Mouse (Mus musculus) ES-Bruce4 (cell line): ENCODE data around the gene Cgref1. TPM values are rescaled to one million over a fixed set of nuclear protein-coding genes. Genes with fewer than 3 reads are reported as not detected.

ENCODE experiments used
- H3K27ac ChIP-seq: 2 replicates; pipeline ENCODE4 v1.5.1; 2012; ENCODE audit warnings: low read length, inconsistent platforms; ENCODE audit not compliant: insufficient read depth
- H3K27me3 ChIP-seq: 2 replicates; pipeline ENCODE4 v1.6.1; 2012; ENCODE audit warnings: mild to moderate bottlenecking, low read length, inconsistent platforms; ENCODE audit not compliant: control insufficient read depth, poor library complexity, insufficient read depth, severe bottlenecking
- H3K36me3 ChIP-seq: 2 replicates; pipeline ENCODE4 v1.6.1; 2012; ENCODE audit warnings: inconsistent platforms, mild to moderate bottlenecking, low read length, moderate library complexity; ENCODE audit not compliant: control insufficient read depth, poor library complexity, insufficient read depth, severe bottlenecking
- H3K4me1 ChIP-seq: one replicate; pipeline ENCODE4 v1.8.1; 2011; ENCODE audit warnings: low read length; ENCODE audit not compliant: control insufficient read depth, insufficient read depth
- H3K4me3 ChIP-seq: 2 replicates; pipeline ENCODE4 v1.5.1; 2011; ENCODE audit warnings: low read depth, mild to moderate bottlenecking, low read length
- H3K9ac ChIP-seq: 2 replicates; pipeline ENCODE4 v1.6.1; 2012; ENCODE audit warnings: low read depth, mild to moderate bottlenecking, inconsistent platforms; ENCODE audit not compliant: poor library complexity, severe bottlenecking
- H3K9me3 ChIP-seq: replicated peaks from 2 replicates; pipeline ENCODE4 v1.6.1; 2012; ENCODE audit warnings: mild to moderate bottlenecking, low read length, inconsistent platforms; ENCODE audit not compliant: control insufficient read depth, poor library complexity, insufficient read depth, severe bottlenecking
- CTCF ChIP-seq: IDR thresholded peaks from one replicate; pipeline ENCODE4 v1.8.1; 2011; ENCODE audit warnings: low read depth, low read length
- EP300 ChIP-seq: IDR thresholded peaks from 2 replicates; pipeline ENCODE4 v1.6.1; 2011; ENCODE audit warnings: low read depth, low read length; ENCODE audit not compliant: insufficient read depth
- POLR2A ChIP-seq: IDR thresholded peaks from one replicate; pipeline ENCODE4 v1.8.1; 2011; ENCODE audit warnings: low read length; ENCODE audit not compliant: insufficient read depth
- polyA plus RNA-seq: library from polyadenylated mRNA; stranded (reverse); fragments of >200 nt; gene quantifications from 2 replicates; pipeline ENCODE4 v1.2.4, GENCODE M21; 2011; ENCODE audit warnings: low read depth; ENCODE audit not compliant: missing spikeins, insufficient read depth, insufficient read length

Gene Cgref1
- polyA plus RNA-seq, 1 experiment = 26.3 TPM

GRCm38 (mm10) chr5:30944344-30944743, 1.0 kb downstream of the Cgref1 start:
- Histone ChIP-seq H3K4me3 (no peak overlapping the region), H3K9me3 (no peaks in the 10 kb centered on the region), H3K27ac (no peak overlapping the region), H3K27me3 (no peaks in the 10 kb centered on the region), H3K36me3 (no peaks in the 10 kb centered on the region), H3K9ac (peak overlapping the region; percentile 87; the same call in 1 of the 2 replicates), H3K4me1 (no peaks in the 10 kb centered on the region)
- TF ChIP-seq EP300 = no peak
- TF ChIP-seq POLR2A = no peak
- no peak for TF ChIP-seq CTCF

- H3K36me3 ChIP-seq = no peaks in the 10 kb centered on the region
- no peaks in the 10 kb centered on the region for H3K27me3 ChIP-seq
- H3K9ac ChIP-seq = no peak overlapping the region
- no peaks in the 10 kb centered on the region for H3K4me1 ChIP-seq
- no peak overlapping the region for H3K27ac ChIP-seq
- no peaks in the 10 kb centered on the region for H3K9me3 ChIP-seq
- no peak overlapping the region for H3K4me3 ChIP-seq
- TF ChIP-seq CTCF (peak; percentile 54), EP300 (no peak)
Measured at GRCm38 (mm10) chr5:30943004-30943403, 2.4 kb downstream of the Cgref1 start.

GRCm38 (mm10) chr5:30934725-30935461, 10.5 kb downstream of the Cgref1 start:
- Histone ChIP-seq H3K9me3 (no peaks in the 10 kb centered on the region), H3K9ac (no peak overlapping the region), H3K4me3 (no peak overlapping the region), H3K36me3 (no peaks in the 10 kb centered on the region), H3K27me3 (no peaks in the 10 kb centered on the region), H3K4me1 (no peaks in the 10 kb centered on the region), H3K27ac (no peak overlapping the region)
- no peak for TF ChIP-seq POLR2A
- TF ChIP-seq CTCF = no peak
- TF ChIP-seq EP300 = no peak

DNA sequence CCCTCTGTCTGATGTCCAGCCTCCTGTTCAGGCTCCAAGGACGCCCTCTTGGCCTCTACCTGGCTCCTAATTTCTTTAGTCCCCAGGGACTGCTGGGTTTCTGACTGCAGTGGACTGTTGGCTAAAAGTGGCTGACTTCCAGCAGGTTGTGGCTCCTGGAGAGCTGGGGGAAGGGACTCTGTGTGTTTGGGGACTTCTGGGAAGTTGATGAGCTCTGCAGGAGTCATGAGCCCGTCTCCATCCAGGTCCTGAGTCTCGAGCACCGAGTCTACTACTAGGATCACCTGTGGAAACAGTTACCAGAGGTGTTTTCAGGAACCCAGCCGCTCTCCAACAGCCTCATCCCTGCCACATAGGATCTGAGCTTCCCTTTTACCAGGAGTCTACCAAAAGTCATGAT, 11.7 kb downstream of the Cgref1 start:
- Histone ChIP-seq H3K27ac (no peak overlapping the region), H3K36me3 (no peaks in the 10 kb centered on the region), H3K4me3 (no peak overlapping the region), H3K27me3 (no peaks in the 10 kb centered on the region), H3K4me1 (no peaks in the 10 kb centered on the region), H3K9ac (no peak overlapping the region), H3K9me3 (no peaks in the 10 kb centered on the region)
- TF ChIP-seq POLR2A = no peak
- TF ChIP-seq EP300 = no peak
- no peak for TF ChIP-seq CTCF

DNA sequence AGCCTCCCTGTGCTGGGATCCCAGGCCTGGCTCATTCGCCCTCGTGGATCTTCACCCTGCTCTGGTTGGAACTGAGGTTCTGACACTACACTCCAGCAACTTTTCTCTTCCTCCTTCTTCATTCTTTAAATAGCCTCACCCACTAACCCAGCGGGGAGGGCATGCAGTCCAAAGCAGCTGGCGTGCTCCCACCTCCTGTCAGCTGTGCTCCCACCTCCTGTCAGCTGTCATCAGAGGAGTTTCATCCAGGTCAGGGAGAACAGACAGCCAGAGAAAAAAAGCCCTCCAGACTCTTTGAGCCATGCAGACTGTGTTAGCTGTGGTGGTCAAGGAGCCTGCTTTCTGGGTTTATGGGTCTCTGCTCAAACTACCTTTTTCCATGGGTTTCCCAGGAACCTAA, 14.0 kb downstream of the Cgref1 start:
- TF ChIP-seq POLR2A (no peak), EP300 (no peak), CTCF (no peak)
- Histone ChIP-seq H3K27me3 (no peaks in the 10 kb centered on the region), H3K27ac (no peak overlapping the region), H3K9ac (no peak overlapping the region), H3K4me3 (no peak overlapping the region), H3K36me3 (no peaks in the 10 kb centered on the region), H3K9me3 (no peaks in the 10 kb centered on the region), H3K4me1 (no peaks in the 10 kb centered on the region)

DNA sequence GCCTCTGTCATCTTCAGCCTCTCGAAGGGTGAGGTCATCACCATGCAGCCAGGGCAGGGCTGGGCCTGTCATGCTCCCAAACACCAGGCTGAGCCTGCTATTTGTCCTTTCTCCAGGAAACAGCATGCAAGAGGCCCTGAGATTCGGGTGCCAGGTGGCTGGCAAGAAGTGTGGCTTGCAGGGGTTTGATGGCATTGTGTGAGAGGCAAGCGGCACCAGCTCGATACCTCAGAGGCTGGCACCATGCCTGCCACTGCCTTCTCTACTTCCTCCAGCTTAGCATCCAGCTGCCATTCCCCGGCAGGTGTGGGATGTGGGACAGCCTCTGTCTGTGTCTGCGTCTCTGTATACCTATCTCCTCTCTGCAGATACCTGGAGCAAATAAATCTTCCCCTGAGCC, 14.5 kb downstream of the Cgref1 start:
- H3K9ac ChIP-seq = no peak overlapping the region
- H3K36me3 ChIP-seq = no peaks in the 10 kb centered on the region
- no peaks in the 10 kb centered on the region for H3K4me1 ChIP-seq
- no peaks in the 10 kb centered on the region for H3K9me3 ChIP-seq
- no peak overlapping the region for H3K27ac ChIP-seq
- H3K4me3 ChIP-seq = no peak overlapping the region
- H3K27me3 ChIP-seq = no peaks in the 10 kb centered on the region
- TF ChIP-seq POLR2A (no peak), CTCF (no peak), EP300 (no peak)
